Mouse (Mus musculus) large intestine, adult 2 months (tissue): ENCODE measurements around the gene Tbcd. TPM values are rescaled to one million over a fixed set of nuclear protein-coding genes. Genes with fewer than 3 reads are reported as not detected.
"Not testable (repeated sequence)": the region's sequence is repeated elsewhere in the genome, so short reads cannot be mapped to it uniquely, and the experiment has no call there.

ENCODE experiments used
- DNase-seq: peaks from one replicate; pipeline ENCODE4 v3.0.0-alpha.2; 2012; ENCODE audit warnings: low read depth, low spot score
- WGBS: fragments of 180-500 bp; shearing (Covaris S2); methylation state at CpG from one replicate; pipeline ENCODE4 v1.1.7; 2018; 5-methylcytosine and 5-hydroxymethylcytosine counted together
- polyA plus RNA-seq: library from polyadenylated mRNA; depleted of rRNA; stranded (reverse); fragments of >200 nt; gene quantifications from 2 replicates; pipeline ENCODE4 v1.2.3, GENCODE M21; 2012; rRNA removed

Tbcd gene
- polyA plus RNA-seq, 1 experiment = 56.3 TPM

DNA sequence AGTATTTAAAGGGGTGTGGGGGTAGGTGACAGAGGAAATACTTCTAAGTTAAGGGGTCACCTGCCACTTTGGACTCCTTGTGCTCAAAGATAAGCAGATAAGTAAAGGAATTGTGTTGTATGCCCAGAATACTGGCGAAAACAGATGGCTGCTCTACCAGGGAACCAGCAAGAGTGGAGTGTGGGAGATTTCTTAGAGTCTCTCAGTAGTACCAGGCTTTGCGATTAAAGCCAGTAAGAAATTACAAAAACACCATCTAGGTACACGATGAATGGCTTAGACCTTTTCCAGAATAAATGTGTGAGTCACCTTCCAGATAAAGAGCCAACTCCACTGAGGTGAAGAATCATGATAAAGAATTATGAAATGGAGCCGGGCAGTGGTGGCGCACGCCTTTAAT lies 193.6 kb downstream of the Tbcd start:
- WGBS = 90% methylated on average over 6 of the region's 6 CpGs
- DNase-seq = no peak

DNA sequence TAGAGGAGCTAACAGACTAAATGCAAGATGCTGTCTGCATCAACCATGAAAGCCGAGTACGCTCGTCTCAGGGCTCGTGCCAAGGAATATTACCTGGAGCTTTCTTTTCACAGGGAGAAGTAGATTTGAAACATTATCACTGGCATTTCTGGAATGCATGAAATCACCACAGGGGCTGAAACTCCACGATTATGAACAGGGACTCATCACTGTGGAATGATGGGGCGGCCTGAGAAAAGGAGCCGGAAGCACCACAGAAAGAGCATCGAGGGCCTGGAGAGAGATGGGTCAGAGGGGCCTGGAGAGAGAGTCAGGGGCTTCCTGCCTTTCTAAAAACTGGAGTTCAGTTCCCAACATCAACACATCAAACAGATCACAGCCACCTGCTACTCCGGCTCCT lies 195.6 kb downstream of the Tbcd start:
- no peak for DNase-seq
- 80% methylated on average over 9 of the region's 9 CpGs for WGBS

DNA sequence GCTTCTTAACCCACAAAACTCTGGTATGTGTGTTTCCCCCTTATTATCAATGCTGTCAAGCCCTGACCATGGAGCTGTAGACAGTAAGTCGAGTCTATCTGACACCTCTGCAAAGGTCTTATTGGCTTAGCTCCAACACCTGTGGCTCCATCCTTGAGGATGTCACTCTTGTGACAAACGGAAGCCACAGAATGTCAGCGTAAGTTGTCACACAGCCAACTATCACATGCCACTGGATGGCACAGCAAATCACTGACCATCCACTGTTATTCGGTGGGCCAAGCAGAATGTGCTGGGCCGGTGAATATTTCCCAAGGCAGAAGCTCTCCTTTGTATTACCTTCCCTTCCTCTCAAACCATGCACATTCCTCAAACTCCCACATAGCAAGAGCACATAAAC lies 196.4 kb downstream of the Tbcd start:
- no peak for DNase-seq
- WGBS = 90% methylated on average over 5 of the region's 5 CpGs

DNA sequence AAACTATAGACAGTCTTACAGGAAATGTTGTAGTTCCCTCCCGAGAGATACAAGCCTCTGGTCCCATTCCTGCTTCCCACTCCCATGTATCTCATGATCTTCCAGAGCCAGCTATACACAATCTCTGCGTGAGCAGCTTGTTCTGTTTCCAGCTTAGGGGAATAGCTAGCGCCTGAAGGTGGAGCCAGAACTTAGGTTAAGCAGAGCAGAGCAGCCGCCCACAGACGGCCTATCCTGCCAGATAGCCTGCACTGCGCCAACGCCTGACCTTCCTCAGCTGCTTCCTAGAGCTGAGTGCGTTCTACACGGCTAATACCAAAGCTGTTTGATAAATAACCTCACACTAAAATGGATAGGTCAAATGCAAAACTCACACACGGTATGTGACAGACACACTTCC lies 198.2 kb downstream of the Tbcd start:
- 61% methylated on average over 10 of the region's 10 CpGs for WGBS
- DNase-seq = no peak

GRCm38 (mm10) chr11:121650668-121651067 lies 198.9 kb downstream of the Tbcd start:
- no peak for DNase-seq
- WGBS = 81% methylated on average over 11 of the region's 11 CpGs

DNA sequence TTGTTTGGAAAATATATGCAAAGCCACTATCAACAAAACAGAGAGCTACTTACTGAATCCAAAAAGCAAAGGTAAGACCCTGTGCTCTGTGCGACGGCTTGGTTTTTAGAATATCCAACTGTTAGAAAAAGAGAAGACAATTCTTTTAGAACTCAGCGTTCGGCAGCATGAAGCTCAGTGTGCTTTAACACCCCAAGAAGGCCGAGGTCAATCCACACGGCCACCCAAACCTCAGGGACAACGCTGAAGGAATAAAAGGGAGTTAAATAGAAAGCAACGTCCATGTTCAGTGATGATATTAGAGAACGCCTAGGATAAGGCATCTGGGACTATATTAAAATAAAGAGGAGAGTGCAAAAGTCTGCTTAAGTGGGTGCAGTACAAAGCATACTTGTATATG lies 199.8 kb downstream of the Tbcd start:
- 95% methylated on average over 9 of the region's 9 CpGs for WGBS
- no peak for DNase-seq

DNA sequence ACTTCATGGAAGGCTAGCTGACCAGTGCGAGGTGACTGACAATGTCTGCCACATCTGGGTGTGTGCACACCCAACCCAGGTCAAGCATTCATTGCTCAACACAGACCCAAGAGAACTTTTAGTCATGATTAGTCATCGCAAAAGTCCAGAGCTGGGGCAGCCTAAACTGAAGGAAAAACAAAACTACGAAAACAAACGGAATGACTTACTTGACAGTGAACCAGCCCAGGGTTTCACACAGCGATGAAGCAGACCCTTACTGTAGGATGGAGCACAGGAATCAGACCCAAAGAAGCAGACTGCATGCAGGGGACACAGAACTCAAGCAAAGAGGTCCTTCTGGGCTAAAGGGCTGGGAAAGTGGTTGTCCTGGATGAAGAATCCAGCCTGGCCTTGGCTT lies 200.2 kb downstream of the Tbcd start:
- 73% methylated on average over 5 of the region's 5 CpGs for WGBS
- no peak for DNase-seq

- 48% methylated on average over 10 of the region's 10 CpGs for WGBS
- peak; percentile 70 for DNase-seq
Measured at GRCm38 (mm10) chr11:121652547-121653305, 201.0 kb downstream of the Tbcd start.

GRCm38 (mm10) chr11:121653631-121654030 lies 201.9 kb downstream of the Tbcd start:
- DNase-seq = no peak
- 93% methylated on average over 4 of the region's 4 CpGs for WGBS

- no peak for DNase-seq
- 57% methylated on average over 9 of the region's 9 CpGs for WGBS
Measured at GRCm38 (mm10) chr11:121654406-121654945, 202.7 kb downstream of the Tbcd start.

- DNase-seq = no peak
- WGBS = 76% methylated on average over 6 of the region's 6 CpGs
Measured at GRCm38 (mm10) chr11:121655166-121655806, 203.5 kb downstream of the Tbcd start.

DNA sequence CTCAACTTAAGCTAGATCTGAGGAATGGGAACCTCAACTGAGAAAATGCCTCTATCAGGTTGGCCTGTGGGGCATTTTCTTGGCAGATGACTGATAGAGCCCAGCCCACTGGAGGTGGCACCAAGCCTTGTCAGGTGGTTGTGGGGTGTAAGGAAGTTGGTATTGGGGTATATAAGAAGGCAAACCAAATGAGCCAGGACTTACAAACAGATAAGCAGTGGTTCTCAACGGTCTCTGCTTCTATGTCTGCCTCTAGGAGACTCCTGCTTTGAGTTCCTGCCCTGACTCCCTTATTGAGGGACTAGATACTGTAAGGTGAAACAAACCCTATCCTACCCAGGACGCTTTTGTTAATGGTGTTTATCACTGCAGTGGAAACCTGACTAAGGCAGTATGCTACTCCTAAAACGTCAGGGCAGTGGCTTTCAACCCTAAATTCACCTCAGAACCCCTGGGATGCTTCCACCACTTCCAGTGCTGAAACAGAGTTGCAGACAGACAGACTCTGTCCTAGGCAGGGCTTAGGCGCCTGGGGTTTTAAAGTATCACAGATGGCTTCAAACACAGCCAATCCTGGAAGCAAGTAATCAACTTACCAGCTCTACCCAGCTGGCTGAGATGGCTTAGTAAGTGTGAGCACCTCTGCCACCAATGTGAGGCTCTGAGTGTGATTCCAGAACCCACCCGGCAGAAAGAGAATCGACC lies 204.2 kb downstream of the Tbcd start:
- WGBS = 89% methylated on average over 6 of the region's 6 CpGs
- DNase-seq = no peak

DNA sequence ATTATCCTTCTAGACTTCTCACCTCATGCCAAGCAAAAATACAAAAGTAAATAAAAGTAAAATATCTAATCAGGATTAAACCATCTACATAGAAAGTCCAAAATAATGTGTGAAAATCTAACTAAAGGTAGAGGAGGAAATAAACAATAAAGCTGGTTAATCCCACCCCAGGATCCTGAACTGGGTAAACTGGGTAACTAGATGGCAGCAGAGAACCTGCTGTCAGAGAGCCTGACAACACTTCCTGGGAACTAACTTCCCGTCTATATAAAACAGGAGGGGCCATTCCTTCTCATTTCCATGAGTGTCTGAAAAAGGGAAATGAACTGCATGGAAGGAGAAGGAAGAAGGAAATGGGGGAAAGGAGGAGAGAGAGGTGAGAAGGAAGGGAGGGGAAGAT lies 206.4 kb downstream of the Tbcd start:
- 3% methylated on average over 1 of the region's 1 CpGs for WGBS
- no peak for DNase-seq

DNA sequence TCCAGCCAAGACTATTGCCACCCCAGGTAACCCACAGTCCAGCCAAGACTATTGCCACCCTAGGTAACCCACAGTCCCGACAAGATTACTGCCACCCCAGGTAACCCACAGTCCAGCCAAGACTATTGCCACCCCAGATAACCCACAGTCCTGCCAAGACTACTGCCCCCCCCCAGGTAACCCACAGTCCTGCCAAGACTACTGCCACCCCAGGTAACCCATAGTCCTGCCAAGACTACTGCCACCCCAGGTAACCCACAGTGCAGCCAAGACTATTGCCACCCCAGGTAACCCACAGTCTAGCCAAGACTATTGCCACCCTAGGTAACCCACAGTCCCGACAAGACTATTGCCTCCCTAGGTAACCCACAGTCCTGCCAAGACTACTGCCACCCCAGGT lies 208.9 kb downstream of the Tbcd start:
- not testable (repeated sequence) for DNase-seq
- WGBS = 96% methylated on average over 2 of the region's 2 CpGs

GRCm38 (mm10) chr11:121661116-121661515 lies 209.4 kb downstream of the Tbcd start:
- DNase-seq = no peak
- WGBS = 43% methylated on average over 2 of the region's 2 CpGs

Other genes starting within 250 kb of the Tbcd start
- gene Hexdc, start 247.5 kb upstream of the Tbcd start, polyA plus RNA-seq = 19.4 and 24.4 TPM in 2 replicates
- gene Ogfod3, start 247.2 kb upstream of the Tbcd start, polyA plus RNA-seq = 11.7 and 12.9 TPM in 2 replicates
- 32.6 and 33.0 TPM in 2 replicates for gene Cybc1, start 222.6 kb upstream of the Tbcd start, polyA plus RNA-seq
- 18.2 and 33.3 TPM in 2 replicates for gene Narf, start 214.7 kb upstream of the Tbcd start, polyA plus RNA-seq
- gene Foxk2, start 192.0 kb upstream of the Tbcd start, polyA plus RNA-seq = 19.3 and 29.0 TPM in 2 replicates
- gene Wdr45b, start 97.5 kb upstream of the Tbcd start, polyA plus RNA-seq = 37.5 and 42.5 TPM in 2 replicates
- 0.82 TPM in 2 replicates for gene Rab40b, start 63.7 kb upstream of the Tbcd start, polyA plus RNA-seq
- 3.5 and 3.7 TPM in 2 replicates for gene Fn3krp, start 30.5 kb upstream of the Tbcd start, polyA plus RNA-seq
- 0.55 and 1.3 TPM in 2 replicates for gene Fn3k, start 17.0 kb upstream of the Tbcd start, polyA plus RNA-seq
- 0.02 TPM in 1 of 2 replicates, not detected in the other for gene Zfp750, start 67.4 kb downstream of the Tbcd start, polyA plus RNA-seq
- 5.2 and 7.1 TPM in 2 replicates for gene B3gntl1, start 221.2 kb downstream of the Tbcd start, polyA plus RNA-seq
- gene Metrnl, start 249.6 kb downstream of the Tbcd start, polyA plus RNA-seq = 59.7 and 72.3 TPM in 2 replicates